Mouse (Mus musculus): Measurements from ENCODE around the gene Papss1. TPM values are rescaled to one million over a fixed set of nuclear protein-coding genes. Genes with fewer than 3 reads are reported as not detected.
A peak's percentile ranks its signal among the peaks of the same experiment; 100 is the strongest.

Papss1 gene
- polyA plus RNA-seq, 1 experiment from 2014 or later = 150 TPM

GRCm38 (mm10) chr3:131573555-131573954 is 9.0 kb downstream of the Papss1 start:
- TF ChIP-seq CTCF (IDR thresholded peaks at IDR 0.05; ENCODE audit: low read depth) = no peak
- Histone ChIP-seq H3K27me3 (replicated peaks; ENCODE audit: control insufficient read depth, insufficient read depth, low read length) (no peaks in the 10 kb centered on the region), H3K9me3 (ENCODE audit: control insufficient read depth) (no peaks in the 10 kb centered on the region), H3K36me3 (ENCODE audit: control insufficient read depth, insufficient read depth) (peaks cover 10% of the 10 kb centered on the region; the same call in 1 of the 2 replicates), H3K27ac (ENCODE audit: low read depth, low read length) (no peak overlapping the region), H3K9ac (ENCODE audit: low read depth, low read length) (no peak overlapping the region), H3K4me2 (replicated peaks; ENCODE audit: low read depth) (no peak overlapping the region), H3K4me3 (ENCODE audit: low read depth, low read length) (no peak overlapping the region), H3K4me1 (replicated peaks; ENCODE audit: control insufficient read depth, insufficient read depth, low read length) (0 out of 2 replicates have a peak, but pooled peaks cover 5% of the 10 kb centered on the region)
- ATAC-seq = no peak
- WGBS = 58% methylated on average over 3 of the region's 3 CpGs

GRCm38 (mm10) chr3:131578434-131579104 is 14.0 kb downstream of the Papss1 start:
- Histone ChIP-seq H3K9ac (ENCODE audit: low read depth, low read length) (no peak overlapping the region), H3K27ac (ENCODE audit: low read depth, low read length) (no peak overlapping the region), H3K36me3 (ENCODE audit: control insufficient read depth, insufficient read depth) (peaks cover 34% of the 10 kb centered on the region), H3K4me2 (replicated peaks; ENCODE audit: low read depth) (no peak overlapping the region), H3K27me3 (replicated peaks; ENCODE audit: control insufficient read depth, insufficient read depth, low read length) (no peaks in the 10 kb centered on the region), H3K4me3 (ENCODE audit: low read depth, low read length) (no peak overlapping the region), H3K4me1 (replicated peaks; ENCODE audit: control insufficient read depth, insufficient read depth, low read length) (no peaks in the 10 kb centered on the region), H3K9me3 (ENCODE audit: control insufficient read depth) (no peaks in the 10 kb centered on the region)
- no peak for TF ChIP-seq CTCF (IDR thresholded peaks at IDR 0.05; ENCODE audit: low read depth)
- ATAC-seq = no peak
- WGBS = 76% methylated on average over 7 of the region's 7 CpGs

- H3K36me3 ChIP-seq (ENCODE audit: control insufficient read depth, insufficient read depth) = peaks cover 48% of the 10 kb centered on the region
- H3K4me1 ChIP-seq (replicated peaks; ENCODE audit: control insufficient read depth, insufficient read depth, low read length) = no peaks in the 10 kb centered on the region
- H3K4me2 ChIP-seq (replicated peaks; ENCODE audit: low read depth) = no peak overlapping the region
- H3K27me3 ChIP-seq (replicated peaks; ENCODE audit: control insufficient read depth, insufficient read depth, low read length) = no peaks in the 10 kb centered on the region
- no peaks in the 10 kb centered on the region for H3K9me3 ChIP-seq (ENCODE audit: control insufficient read depth)
- no peak for ATAC-seq
- no peak overlapping the region for H3K27ac ChIP-seq (ENCODE audit: low read depth, low read length)
- H3K4me3 ChIP-seq (ENCODE audit: low read depth, low read length) = no peak overlapping the region
- WGBS = 82% methylated on average over 4 of the region's 4 CpGs
- no peak for TF ChIP-seq CTCF (IDR thresholded peaks at IDR 0.05; ENCODE audit: low read depth)
- no peak overlapping the region for H3K9ac ChIP-seq (ENCODE audit: low read depth, low read length)
Observed at GRCm38 (mm10) chr3:131580040-131580439, 15.5 kb downstream of the Papss1 start.

- ATAC-seq = no peak
- Histone ChIP-seq H3K27me3 (replicated peaks; ENCODE audit: control insufficient read depth, insufficient read depth, low read length) (no peaks in the 10 kb centered on the region), H3K9me3 (ENCODE audit: control insufficient read depth) (no peaks in the 10 kb centered on the region), H3K27ac (ENCODE audit: low read depth, low read length) (no peak overlapping the region), H3K4me1 (replicated peaks; ENCODE audit: control insufficient read depth, insufficient read depth, low read length) (no peaks in the 10 kb centered on the region), H3K36me3 (ENCODE audit: control insufficient read depth, insufficient read depth) (peaks cover 59% of the 10 kb centered on the region), H3K4me3 (ENCODE audit: low read depth, low read length) (no peak overlapping the region), H3K4me2 (replicated peaks; ENCODE audit: low read depth) (no peak overlapping the region), H3K9ac (ENCODE audit: low read depth, low read length) (no peak overlapping the region)
- TF ChIP-seq CTCF (IDR thresholded peaks at IDR 0.05; ENCODE audit: low read depth) = no peak
- WGBS = 91% methylated on average over 7 of the region's 7 CpGs
Observed at GRCm38 (mm10) chr3:131581096-131581495, 16.5 kb downstream of the Papss1 start.

GRCm38 (mm10) chr3:131586818-131587217 is 22.2 kb downstream of the Papss1 start:
- peak; percentile 67 for TF ChIP-seq CTCF (IDR thresholded peaks at IDR 0.05; ENCODE audit: low read depth)
- H3K4me2 ChIP-seq (replicated peaks; ENCODE audit: low read depth) = no peak overlapping the region
- no peak overlapping the region for H3K9ac ChIP-seq (ENCODE audit: low read depth, low read length)
- H3K4me3 ChIP-seq (ENCODE audit: low read depth, low read length) = no peak overlapping the region
- H3K27ac ChIP-seq (ENCODE audit: low read depth, low read length) = no peak overlapping the region
- no peaks in the 10 kb centered on the region for H3K27me3 ChIP-seq (replicated peaks; ENCODE audit: control insufficient read depth, insufficient read depth, low read length)
- no peaks in the 10 kb centered on the region for H3K9me3 ChIP-seq (ENCODE audit: control insufficient read depth)
- WGBS = 92% methylated on average over 3 of the region's 3 CpGs
- 0 out of 2 replicates have a peak, but pooled peaks have one; percentile 42 for ATAC-seq
- H3K36me3 ChIP-seq (ENCODE audit: control insufficient read depth, insufficient read depth) = peaks cover 91% of the 10 kb centered on the region
- no peaks in the 10 kb centered on the region for H3K4me1 ChIP-seq (replicated peaks; ENCODE audit: control insufficient read depth, insufficient read depth, low read length)

- no peak for TF ChIP-seq CTCF (IDR thresholded peaks at IDR 0.05; ENCODE audit: low read depth)
- Histone ChIP-seq H3K9ac (ENCODE audit: low read depth, low read length) (no peak overlapping the region), H3K4me1 (replicated peaks; ENCODE audit: control insufficient read depth, insufficient read depth, low read length) (no peaks in the 10 kb centered on the region), H3K4me2 (replicated peaks; ENCODE audit: low read depth) (no peak overlapping the region), H3K27me3 (replicated peaks; ENCODE audit: control insufficient read depth, insufficient read depth, low read length) (no peaks in the 10 kb centered on the region), H3K36me3 (ENCODE audit: control insufficient read depth, insufficient read depth) (peaks cover 95% of the 10 kb centered on the region), H3K27ac (ENCODE audit: low read depth, low read length) (no peak overlapping the region), H3K4me3 (ENCODE audit: low read depth, low read length) (no peak overlapping the region), H3K9me3 (ENCODE audit: control insufficient read depth) (no peaks in the 10 kb centered on the region)
- ATAC-seq = no peak
- 96% methylated on average over 10 of the region's 10 CpGs for WGBS
Observed at GRCm38 (mm10) chr3:131587959-131588358, 23.4 kb downstream of the Papss1 start.

Data from intestine, postnatal 0 days (tissue).